Mouse (Mus musculus): Measurements from ENCODE around the gene Gm20509.

- TF ChIP-seq CTCF (IDR thresholded peaks at IDR 0.05): no peak
- TF ChIP-seq POLR2A (IDR thresholded peaks at IDR 0.05; ENCODE audit: insufficient read depth, low read depth, low read length): no peak
- no peak for TF ChIP-seq EP300 (IDR thresholded peaks at IDR 0.05; ENCODE audit: insufficient read depth, low read depth, low read length)
Observed at GRCm38 (mm10) chr9:73103159-73103879, 1.0 kb downstream of the Gm20509 start.
